Mouse (Mus musculus): Measurements from ENCODE around the gene Trim8. TPM values are rescaled to one million over a fixed set of nuclear protein-coding genes. Genes with fewer than 3 reads are reported as not detected.

Gene Trim8
- polyA plus RNA-seq, 1 experiment from 2014 or later: 43.0 TPM

- H3K27ac ChIP-seq: no peak overlapping the region
- no peak for ATAC-seq (ENCODE audit: low FRiP score, low read depth)
- peaks cover 8% of the 10 kb centered on the region; the same call in 1 of the 2 replicates for H3K4me1 ChIP-seq
- peaks cover 45% of the 10 kb centered on the region for H3K36me3 ChIP-seq
- no peaks in the 10 kb centered on the region for H3K27me3 ChIP-seq (replicated peaks)
- H3K4me3 ChIP-seq: no peak overlapping the region
- H3K9me3 ChIP-seq: no peaks in the 10 kb centered on the region
- no peak overlapping the region for H3K4me2 ChIP-seq (replicated peaks)
- 89% methylated on average over 4 of the region's 4 CpGs for WGBS
- H3K9ac ChIP-seq: no peak overlapping the region
These were observed 48.9 kb downstream of the Trim8 start for GRCm38 (mm10) chr19:46550385-46550784.

DNA sequence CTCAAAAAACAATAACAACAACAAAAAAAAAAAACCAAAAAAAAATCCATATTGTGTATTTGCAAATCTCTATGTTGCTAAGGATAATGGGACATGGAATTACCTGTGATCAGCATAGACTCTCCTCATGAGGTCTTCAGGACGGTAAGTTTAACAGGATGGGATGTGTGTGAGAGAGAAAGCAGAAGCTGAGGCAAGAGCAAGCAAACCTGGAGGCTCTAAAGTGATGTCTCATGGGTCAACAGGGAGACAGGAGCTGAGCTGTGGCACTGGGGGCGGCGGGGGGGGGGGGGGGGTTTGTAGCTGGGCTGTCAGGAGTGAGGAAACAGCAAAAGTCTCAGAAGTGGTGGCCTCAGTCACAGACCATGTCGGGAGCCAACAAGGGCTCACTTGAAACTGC lies 51.0 kb downstream of the Trim8 start:
- no peak for ATAC-seq (ENCODE audit: low FRiP score, low read depth)
- 88% methylated on average over 4 of the region's 4 CpGs for WGBS
- no peaks in the 10 kb centered on the region for H3K27me3 ChIP-seq (replicated peaks)
- peaks cover 8% of the 10 kb centered on the region; the same call in 1 of the 2 replicates for H3K4me1 ChIP-seq
- H3K9ac ChIP-seq: no peak overlapping the region
- no peak overlapping the region for H3K27ac ChIP-seq
- H3K4me2 ChIP-seq (replicated peaks): no peak overlapping the region
- H3K9me3 ChIP-seq: no peaks in the 10 kb centered on the region
- peaks cover 56% of the 10 kb centered on the region for H3K36me3 ChIP-seq
- H3K4me3 ChIP-seq: no peak overlapping the region

DNA sequence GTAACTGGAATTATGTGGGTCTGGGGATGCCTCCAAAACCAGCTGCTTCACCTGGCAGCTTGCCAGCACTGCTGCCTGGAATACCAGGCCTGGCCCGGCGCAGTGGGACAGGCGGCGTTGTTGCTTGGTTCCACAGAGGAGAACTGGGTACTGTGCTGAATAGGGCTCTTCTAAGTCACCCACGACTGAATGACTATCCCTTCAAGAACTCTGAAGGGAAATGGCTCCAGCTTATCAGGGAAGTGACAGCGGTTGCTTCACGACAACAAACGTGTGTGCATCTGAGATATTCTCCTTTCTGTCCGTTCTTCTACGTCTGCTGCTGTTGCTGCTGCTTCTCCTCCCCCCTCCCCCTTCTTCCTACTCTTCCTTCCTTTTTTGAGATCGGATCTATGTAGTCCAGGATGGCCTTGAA lies 52.0 kb downstream of the Trim8 start:
- ATAC-seq (ENCODE audit: low FRiP score, low read depth): 0 out of 2 replicates have a peak, but pooled peaks have one; percentile 21
- H3K9ac ChIP-seq: no peak overlapping the region
- no peaks in the 10 kb centered on the region for H3K27me3 ChIP-seq (replicated peaks)
- H3K36me3 ChIP-seq: peaks cover 64% of the 10 kb centered on the region
- H3K4me1 ChIP-seq: peaks cover 5% of the 10 kb centered on the region; the same call in 1 of the 2 replicates
- H3K4me3 ChIP-seq: no peak overlapping the region
- H3K4me2 ChIP-seq (replicated peaks): no peak overlapping the region
- no peak overlapping the region for H3K27ac ChIP-seq
- no peaks in the 10 kb centered on the region for H3K9me3 ChIP-seq
- 70% methylated on average over 11 of the region's 11 CpGs for WGBS

DNA sequence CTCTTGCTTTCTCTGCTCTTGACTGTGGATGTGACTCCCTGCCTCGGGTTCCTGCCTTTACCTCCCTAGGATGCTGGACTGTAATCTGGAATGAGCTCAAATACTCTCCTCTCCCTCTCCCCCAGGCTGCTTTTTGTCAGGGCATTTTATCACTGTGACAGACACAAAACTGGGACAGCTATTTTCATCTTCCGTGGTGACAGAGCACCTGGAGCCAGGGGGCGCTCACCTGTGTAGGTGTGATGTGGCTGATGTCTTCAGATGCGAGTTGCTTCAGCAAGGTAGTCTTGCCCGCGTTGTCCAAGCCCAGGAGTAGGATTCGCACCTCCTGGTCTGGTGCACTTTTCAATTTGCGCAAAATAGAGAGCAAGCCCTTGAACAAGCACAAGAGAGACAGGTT lies 56.5 kb downstream of the Trim8 start:
- Histone ChIP-seq H3K4me3 (no peak overlapping the region), H3K4me2 (replicated peaks) (no peak overlapping the region), H3K36me3 (peaks cover 41% of the 10 kb centered on the region), H3K9me3 (no peaks in the 10 kb centered on the region), H3K4me1 (peaks cover 5% of the 10 kb centered on the region; the same call in 1 of the 2 replicates), H3K27ac (no peak overlapping the region), H3K27me3 (replicated peaks) (no peaks in the 10 kb centered on the region), H3K9ac (no peak overlapping the region)
- no peak for ATAC-seq (ENCODE audit: low FRiP score, low read depth)
- WGBS: 74% methylated on average over 8 of the region's 8 CpGs

GRCm38 (mm10) chr19:46558631-46559030 lies 57.1 kb downstream of the Trim8 start:
- Histone ChIP-seq H3K9ac (no peak overlapping the region), H3K27ac (no peak overlapping the region), H3K9me3 (no peaks in the 10 kb centered on the region), H3K4me2 (replicated peaks) (no peak overlapping the region), H3K27me3 (replicated peaks) (no peaks in the 10 kb centered on the region), H3K4me1 (peaks cover 2% of the 10 kb centered on the region; the same call in 1 of the 2 replicates), H3K36me3 (peaks cover 41% of the 10 kb centered on the region), H3K4me3 (no peak overlapping the region)
- ATAC-seq (ENCODE audit: low FRiP score, low read depth): no peak
- 79% methylated on average over 12 of the region's 12 CpGs for WGBS

GRCm38 (mm10) chr19:46562132-46562531 lies 60.6 kb downstream of the Trim8 start:
- Histone ChIP-seq H3K4me2 (replicated peaks) (no peak overlapping the region), H3K4me3 (no peak overlapping the region), H3K36me3 (peaks cover 16% of the 10 kb centered on the region), H3K4me1 (no peaks in the 10 kb centered on the region), H3K9me3 (no peaks in the 10 kb centered on the region), H3K27me3 (replicated peaks) (no peaks in the 10 kb centered on the region), H3K9ac (no peak overlapping the region), H3K27ac (no peak overlapping the region)
- no peak for ATAC-seq (ENCODE audit: low FRiP score, low read depth)
- 48% methylated on average over 1 of the region's 1 CpGs for WGBS

- no peak for ATAC-seq (ENCODE audit: low FRiP score, low read depth)
- no peak overlapping the region for H3K9ac ChIP-seq
- 88% methylated on average over 14 of the region's 14 CpGs for WGBS
- no peak overlapping the region for H3K4me3 ChIP-seq
- H3K4me1 ChIP-seq: no peaks in the 10 kb centered on the region
- H3K4me2 ChIP-seq (replicated peaks): no peak overlapping the region
- H3K27ac ChIP-seq: no peak overlapping the region
- H3K27me3 ChIP-seq (replicated peaks): no peaks in the 10 kb centered on the region
- no peaks in the 10 kb centered on the region for H3K9me3 ChIP-seq
- H3K36me3 ChIP-seq: peaks cover 14% of the 10 kb centered on the region
These were observed 61.3 kb downstream of the Trim8 start for GRCm38 (mm10) chr19:46562581-46563515.

GRCm38 (mm10) chr19:46563603-46564002 lies 62.1 kb downstream of the Trim8 start:
- no peaks in the 10 kb centered on the region for H3K4me1 ChIP-seq
- H3K27ac ChIP-seq: no peak overlapping the region
- no peak for ATAC-seq (ENCODE audit: low FRiP score, low read depth)
- H3K4me2 ChIP-seq (replicated peaks): no peak overlapping the region
- H3K4me3 ChIP-seq: no peak overlapping the region
- 89% methylated on average over 4 of the region's 4 CpGs for WGBS
- no peaks in the 10 kb centered on the region for H3K27me3 ChIP-seq (replicated peaks)
- no peak overlapping the region for H3K9ac ChIP-seq
- no peaks in the 10 kb centered on the region for H3K9me3 ChIP-seq
- H3K36me3 ChIP-seq: peaks cover 9% of the 10 kb centered on the region

DNA sequence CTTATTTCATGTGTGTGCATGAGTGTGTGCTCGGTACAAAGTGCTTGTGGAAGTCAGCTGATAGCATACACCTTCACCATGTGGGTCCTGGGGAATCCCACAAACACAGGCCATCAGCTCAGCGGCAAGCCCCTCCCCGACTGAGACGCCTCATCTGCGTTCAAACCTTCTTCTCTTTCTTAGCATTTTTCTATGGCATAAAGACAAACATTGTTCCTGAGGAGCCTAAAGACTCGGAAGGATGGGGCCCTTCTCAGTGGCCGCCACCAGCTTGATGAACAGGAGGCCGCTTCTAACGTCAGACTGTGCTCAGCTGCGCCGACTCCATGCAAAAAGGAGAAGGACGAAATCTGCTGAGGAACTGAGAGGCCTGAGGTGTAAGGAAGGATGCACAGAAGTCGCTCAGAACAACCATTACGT lies 62.6 kb downstream of the Trim8 start:
- Histone ChIP-seq H3K4me3 (no peak overlapping the region), H3K9ac (no peak overlapping the region), H3K27ac (no peak overlapping the region), H3K36me3 (peaks cover 9% of the 10 kb centered on the region), H3K27me3 (replicated peaks) (no peaks in the 10 kb centered on the region), H3K4me2 (replicated peaks) (no peak overlapping the region), H3K4me1 (no peaks in the 10 kb centered on the region), H3K9me3 (no peaks in the 10 kb centered on the region)
- no peak for ATAC-seq (ENCODE audit: low FRiP score, low read depth)
- WGBS: 79% methylated on average over 14 of the region's 14 CpGs

Other genes with a start within 250 kb of the Trim8 start
- 3.9 and 4.0 TPM in 2 replicates for gene Nfkb2, start 197.4 kb upstream of the Trim8 start, polyA plus RNA-seq (2016; fragmentation: Nextera tagmentation; extraction: Ambion mirVana)
- 29.9 and 31.6 TPM in 2 replicates for gene Psd, start 174.5 kb upstream of the Trim8 start, polyA plus RNA-seq (2016; fragmentation: Nextera tagmentation; extraction: Ambion mirVana)
- 26.8 and 28.2 TPM in 2 replicates for gene Fbxl15, start 173.5 kb upstream of the Trim8 start, polyA plus RNA-seq (2016; fragmentation: Nextera tagmentation; extraction: Ambion mirVana)
- 284 and 289 TPM in 2 replicates for gene Cuedc2, start 163.0 kb upstream of the Trim8 start, polyA plus RNA-seq (2016; fragmentation: Nextera tagmentation; extraction: Ambion mirVana)
- gene Mfsd13a, start 160.6 kb upstream of the Trim8 start, polyA plus RNA-seq (2016; fragmentation: Nextera tagmentation; extraction: Ambion mirVana): 8.5 and 9.3 TPM in 2 replicates
- gene 2310034G01Rik, start 151.4 kb upstream of the Trim8 start, polyA plus RNA-seq (2016; fragmentation: Nextera tagmentation; extraction: Ambion mirVana): 2.1 and 2.2 TPM in 2 replicates
- 259 and 269 TPM in 2 replicates for gene Actr1a, start 106.0 kb upstream of the Trim8 start, polyA plus RNA-seq (2016; fragmentation: Nextera tagmentation; extraction: Ambion mirVana)
- gene Sufu, start 104.8 kb upstream of the Trim8 start, polyA plus RNA-seq (2016; fragmentation: Nextera tagmentation; extraction: Ambion mirVana): 36.3 and 37.3 TPM in 2 replicates
- 190 and 194 TPM in 2 replicates for gene Arl3, start 71.5 kb downstream of the Trim8 start, polyA plus RNA-seq (2016; fragmentation: Nextera tagmentation; extraction: Ambion mirVana)
- 11.4 and 12.2 TPM in 2 replicates for gene Sfxn2, start 71.7 kb downstream of the Trim8 start, polyA plus RNA-seq (2016; fragmentation: Nextera tagmentation; extraction: Ambion mirVana)
- gene Wbp1l, start 97.4 kb downstream of the Trim8 start, polyA plus RNA-seq (2016; fragmentation: Nextera tagmentation; extraction: Ambion mirVana): 53.4 and 54.8 TPM in 2 replicates
- gene Cyp17a1, start 171.5 kb downstream of the Trim8 start, polyA plus RNA-seq (2016; fragmentation: Nextera tagmentation; extraction: Ambion mirVana): not detected in 2 replicates
- gene Borcs7, start 188.2 kb downstream of the Trim8 start, polyA plus RNA-seq (2016; fragmentation: Nextera tagmentation; extraction: Ambion mirVana): 17.2 TPM in 2 replicates
- gene As3mt, start 205.8 kb downstream of the Trim8 start, polyA plus RNA-seq (2016; fragmentation: Nextera tagmentation; extraction: Ambion mirVana): 30.8 and 32.2 TPM in 2 replicates

Data from neural tube, embryonic 12.5 days (tissue).